Mouse (Mus musculus) c-Kit-positive CD71-positive TER-119-negative erythroid progenitor cells, embryonic 14.5 days (primary cell): ENCODE measurements around the gene B4galnt3.

ENCODE experiments used
- DNase-seq: peaks from one replicate; pipeline ENCODE4 v3.0.0-alpha.2; 2013; ENCODE audit warnings: low read depth

Gene B4galnt3

GRCm38 (mm10) chr6:120219281-120219680 lies 75.1 kb downstream of the B4galnt3 start:
- no peak for DNase-seq

GRCm38 (mm10) chr6:120216702-120217101 lies 77.7 kb downstream of the B4galnt3 start:
- DNase-seq = peak; percentile 74

GRCm38 (mm10) chr6:120211536-120211935 lies 82.8 kb downstream of the B4galnt3 start:
- DNase-seq = no peak

- DNase-seq = no peak
Observed at GRCm38 (mm10) chr6:120206586-120206985, 87.8 kb downstream of the B4galnt3 start.

- DNase-seq = no peak
Observed at GRCm38 (mm10) chr6:120202406-120202805, 92.0 kb downstream of the B4galnt3 start.

- no peak for DNase-seq
Observed at GRCm38 (mm10) chr6:120201956-120202355, 92.4 kb downstream of the B4galnt3 start.

- no peak for DNase-seq
Observed at GRCm38 (mm10) chr6:120199638-120200394, 94.5 kb downstream of the B4galnt3 start.

- peak; percentile 58 for DNase-seq
Observed at GRCm38 (mm10) chr6:120197964-120198363, 96.4 kb downstream of the B4galnt3 start.

- DNase-seq = peak; percentile 77
Observed at GRCm38 (mm10) chr6:120196837-120197236, 97.5 kb downstream of the B4galnt3 start.

GRCm38 (mm10) chr6:120194963-120195362 lies 99.4 kb downstream of the B4galnt3 start:
- no peak for DNase-seq

GRCm38 (mm10) chr6:120194305-120194704 lies 100.1 kb downstream of the B4galnt3 start:
- DNase-seq = no peak

- no peak for DNase-seq
Observed at GRCm38 (mm10) chr6:120193793-120194192, 100.6 kb downstream of the B4galnt3 start.

GRCm38 (mm10) chr6:120193174-120193573 lies 101.2 kb downstream of the B4galnt3 start:
- DNase-seq = peak; percentile 81

GRCm38 (mm10) chr6:120192211-120192870 lies 102.0 kb downstream of the B4galnt3 start:
- DNase-seq = no peak

GRCm38 (mm10) chr6:120191396-120192170 lies 102.8 kb downstream of the B4galnt3 start:
- no peak for DNase-seq

GRCm38 (mm10) chr6:120190912-120191311 lies 103.4 kb downstream of the B4galnt3 start:
- no peak for DNase-seq

- DNase-seq = no peak
Observed at GRCm38 (mm10) chr6:120190365-120190764, 104.0 kb downstream of the B4galnt3 start.

- DNase-seq = no peak
Observed at GRCm38 (mm10) chr6:120189287-120189686, 105.1 kb downstream of the B4galnt3 start.

- DNase-seq = no peak
Observed at GRCm38 (mm10) chr6:120188376-120189235, 105.8 kb downstream of the B4galnt3 start.

GRCm38 (mm10) chr6:120187587-120188176 lies 106.7 kb downstream of the B4galnt3 start:
- no peak for DNase-seq

GRCm38 (mm10) chr6:120186594-120186993 lies 107.8 kb downstream of the B4galnt3 start:
- DNase-seq = no peak
